Mouse (Mus musculus) natural killer cell, adult 2 months (primary cell): Measurements from ENCODE around the gene Bcam.

Source experiments
- DNase-seq, 2 experiments: peaks; one replicate each; pipeline ENCODE4 v3.0.0; 2022; ENCODE audit warnings: low spot score in 2 of 2

Gene Bcam

DNA sequence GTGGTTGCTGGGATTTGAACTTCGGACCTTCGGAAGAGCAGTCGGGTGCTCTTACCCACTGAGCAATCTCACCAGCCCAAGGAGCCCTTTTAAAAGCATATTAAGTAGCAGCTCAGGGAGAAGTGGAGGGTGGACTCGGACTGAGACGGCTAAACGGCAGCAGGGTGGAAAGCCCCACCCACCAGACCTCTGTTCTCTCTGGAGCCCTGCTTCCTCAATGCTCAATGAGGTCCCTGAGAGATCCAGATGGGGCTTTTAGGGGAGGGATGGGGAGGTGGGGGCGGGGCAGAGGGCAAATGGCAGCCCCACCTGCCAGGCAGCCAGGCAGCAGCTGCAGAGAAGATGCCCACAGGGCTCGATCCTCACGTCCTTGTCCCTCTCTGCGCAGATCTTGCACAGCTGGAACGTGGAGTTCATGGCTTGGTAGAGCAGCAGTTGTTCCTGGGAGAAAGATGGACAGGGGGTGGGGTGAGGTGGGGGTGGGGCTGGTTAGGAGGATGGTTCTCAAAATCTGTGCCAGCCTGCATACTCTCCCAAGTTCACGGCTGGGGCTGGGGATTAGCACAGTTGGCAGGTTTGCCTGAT lies 15.2 kb upstream of the Bcam start:
- DNase-seq = no peak

DNA sequence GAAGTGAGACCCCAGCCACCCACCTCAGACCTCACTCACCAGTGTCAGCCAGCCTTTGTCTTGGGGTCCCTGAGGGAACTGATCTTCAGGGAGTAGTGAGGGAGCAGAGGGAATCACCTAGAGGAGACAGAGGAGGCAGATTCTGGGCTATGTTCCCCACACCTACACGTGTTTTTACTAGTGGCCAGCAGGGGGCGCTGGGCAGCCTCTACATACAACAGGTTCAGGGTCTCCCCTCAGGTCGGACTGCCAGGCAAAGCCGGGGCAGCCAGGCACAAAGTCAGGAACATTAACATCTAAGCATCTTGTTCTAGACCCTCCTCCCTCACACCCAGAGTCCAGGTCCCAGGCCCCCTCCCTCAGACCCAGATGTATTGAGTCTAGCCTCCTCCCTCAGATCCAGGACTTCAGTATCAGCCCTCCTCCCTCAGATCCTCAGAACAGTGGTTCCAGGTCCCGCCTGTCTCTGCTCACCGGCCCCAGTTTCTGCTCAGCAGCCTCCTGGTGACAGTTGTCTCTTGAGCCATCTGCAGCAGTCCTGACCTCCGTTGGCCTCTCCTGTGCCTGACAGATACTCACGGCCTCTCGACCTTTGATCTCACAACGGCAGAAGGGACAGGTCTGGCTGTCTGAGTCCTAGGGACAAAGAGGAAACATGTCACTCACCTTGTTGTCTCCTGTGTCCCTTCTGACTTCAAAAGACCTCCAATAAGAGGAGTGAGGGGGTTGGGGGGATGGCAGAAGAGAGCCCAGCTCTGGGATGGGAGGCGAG lies 14.1 kb upstream of the Bcam start:
- DNase-seq = no peak

DNA sequence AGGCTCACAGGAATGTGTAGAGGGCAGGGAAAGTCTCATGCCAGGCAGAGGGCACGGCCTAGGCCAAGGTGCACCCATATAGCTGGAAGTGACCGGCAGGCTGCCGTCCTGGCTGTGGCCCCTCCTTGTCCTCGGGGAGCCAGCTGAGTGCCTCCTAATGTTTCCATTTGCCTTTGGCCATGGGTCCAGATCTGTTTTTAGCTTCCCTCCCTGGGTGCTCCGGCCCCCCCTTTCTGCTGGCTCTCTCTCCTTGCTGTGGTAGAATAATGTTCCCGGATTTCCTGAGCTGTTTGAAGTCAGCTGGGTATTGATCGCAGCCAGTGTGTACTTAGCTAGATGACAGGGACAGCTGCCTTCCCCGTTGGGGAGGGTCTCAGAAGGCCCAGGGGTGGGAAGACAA lies 12.8 kb upstream of the Bcam start:
- DNase-seq = no peak

DNA sequence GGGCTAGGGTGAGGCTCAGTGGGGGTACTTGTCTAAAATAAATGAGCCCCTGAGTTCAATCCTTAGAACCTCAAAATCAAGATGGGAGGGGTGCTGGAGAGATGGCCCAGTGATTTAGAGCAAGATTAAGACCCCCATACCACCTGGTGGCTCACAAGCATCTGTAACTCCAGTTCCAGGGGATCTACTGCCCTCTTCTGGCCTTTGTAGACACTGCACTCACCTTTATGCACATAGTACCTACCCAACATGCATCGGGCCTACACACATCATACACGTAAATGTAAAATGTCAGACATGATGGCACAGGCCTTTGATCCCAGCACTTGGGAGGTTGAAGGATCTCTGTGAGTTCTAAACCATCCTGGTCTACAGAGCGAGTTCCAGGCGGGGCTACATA lies 11.8 kb upstream of the Bcam start:
- DNase-seq = no peak

DNA sequence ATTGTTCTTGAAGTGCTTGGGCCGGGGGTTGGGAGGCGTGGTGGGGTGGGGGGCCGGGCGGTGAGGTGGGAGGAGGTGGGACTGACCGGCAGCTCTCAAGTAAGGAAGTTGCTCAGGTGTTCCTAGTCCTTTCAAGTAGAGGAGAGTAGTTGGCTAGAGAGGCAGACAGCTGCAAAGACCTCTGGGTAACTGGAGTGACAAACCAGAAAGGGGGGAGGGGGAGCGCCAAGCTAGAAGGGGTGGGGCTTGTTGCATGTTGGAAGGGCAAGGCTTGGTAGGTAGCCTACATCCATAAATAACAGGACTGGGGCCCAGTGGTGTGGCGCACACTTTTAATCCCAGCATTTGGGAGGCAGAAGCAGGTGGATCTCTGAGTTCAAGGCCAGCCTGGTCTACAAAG lies 10.9 kb upstream of the Bcam start:
- no peak for DNase-seq

DNA sequence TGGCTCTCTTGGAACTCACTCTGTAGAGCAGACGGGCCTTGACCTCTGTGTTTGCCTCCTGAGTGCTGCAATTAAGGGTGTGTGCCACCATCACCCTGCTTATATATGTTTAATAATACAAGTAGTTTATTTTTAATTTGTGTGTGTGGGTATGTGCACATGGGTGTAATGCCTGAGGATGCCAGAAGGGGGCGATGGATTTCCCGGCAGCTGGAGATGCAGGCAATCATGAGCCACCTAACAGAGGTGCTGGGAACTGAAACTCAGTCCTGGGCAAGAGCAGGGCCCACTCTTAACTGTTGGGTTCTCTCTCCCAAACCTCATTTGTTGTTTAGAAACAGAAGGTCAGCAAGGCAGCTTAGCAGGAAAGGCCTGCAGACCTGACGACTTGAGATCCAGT lies 9.1 kb upstream of the Bcam start:
- DNase-seq = no peak

DNA sequence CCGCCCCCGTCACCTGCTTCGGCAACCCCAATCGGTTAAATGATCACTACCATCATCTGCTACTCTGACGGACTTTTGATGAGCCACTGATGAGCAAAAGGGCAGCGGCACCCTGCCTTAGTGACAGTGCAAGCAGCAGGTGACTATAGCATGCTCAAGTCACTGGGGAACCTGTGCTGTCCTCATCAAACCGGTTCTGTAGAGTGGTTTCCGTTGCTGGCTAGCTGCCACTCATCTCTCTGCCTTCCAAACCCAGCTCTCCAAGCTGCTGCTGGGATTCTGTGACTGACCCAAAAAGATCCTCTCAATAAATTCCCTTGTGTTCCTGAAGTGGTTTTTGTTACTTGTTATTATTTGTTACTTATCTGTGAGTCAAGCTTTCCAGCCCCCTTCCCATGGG lies 7.8 kb upstream of the Bcam start:
- no peak for DNase-seq

DNA sequence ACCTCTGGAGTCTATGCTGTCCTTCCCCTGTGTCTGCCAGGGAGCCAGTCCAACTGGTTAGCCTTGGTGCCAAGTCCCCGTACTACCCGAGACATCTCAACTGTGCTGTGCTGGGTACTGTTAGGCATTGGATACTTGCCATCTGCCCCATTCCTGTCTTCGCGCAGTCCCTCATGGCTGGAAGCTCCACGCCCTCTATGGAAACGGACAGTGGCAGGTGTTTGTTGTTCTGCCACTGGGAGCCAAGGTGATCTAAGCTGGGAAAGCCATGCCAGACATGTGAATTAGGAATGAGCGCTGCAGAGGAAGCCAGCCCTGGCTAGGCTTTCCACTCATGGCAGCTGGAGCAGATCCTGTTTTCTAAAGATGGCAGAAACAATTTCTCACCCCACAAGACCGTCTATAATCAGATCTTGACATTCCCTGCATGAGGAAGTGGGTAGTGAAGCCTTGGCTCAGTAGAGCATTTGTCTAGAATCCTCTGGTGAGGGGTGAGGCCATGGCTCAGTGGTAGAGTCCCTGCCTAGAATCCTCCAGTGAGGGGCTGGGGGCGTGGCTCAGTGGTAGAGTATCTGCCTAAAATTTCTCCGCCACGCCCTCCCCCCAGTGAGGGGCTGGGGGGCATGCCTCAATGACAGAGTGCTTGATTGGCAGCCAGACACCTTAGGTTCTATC lies 6.4 kb upstream of the Bcam start:
- DNase-seq = no peak

DNA sequence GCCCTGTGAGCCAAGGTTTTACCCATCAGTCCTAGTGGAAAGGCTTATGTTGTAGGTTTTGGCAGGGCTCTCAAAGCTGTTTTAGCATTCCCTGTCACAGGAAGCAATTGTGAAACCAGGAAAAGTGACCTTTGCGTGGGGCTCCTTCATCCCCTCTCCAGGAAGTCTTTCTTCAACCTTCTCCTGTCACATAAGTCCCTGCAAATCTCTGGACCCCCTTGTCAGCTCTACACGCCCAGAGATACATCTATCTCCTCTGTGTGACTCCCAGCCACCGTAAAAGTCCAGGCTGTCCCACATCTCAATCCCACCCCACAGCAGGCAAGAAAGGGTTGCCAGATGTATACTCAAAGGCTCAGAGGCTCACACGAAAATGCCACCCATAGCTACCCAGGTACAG lies 866 bp upstream of the Bcam start:
- DNase-seq = no peak

DNA sequence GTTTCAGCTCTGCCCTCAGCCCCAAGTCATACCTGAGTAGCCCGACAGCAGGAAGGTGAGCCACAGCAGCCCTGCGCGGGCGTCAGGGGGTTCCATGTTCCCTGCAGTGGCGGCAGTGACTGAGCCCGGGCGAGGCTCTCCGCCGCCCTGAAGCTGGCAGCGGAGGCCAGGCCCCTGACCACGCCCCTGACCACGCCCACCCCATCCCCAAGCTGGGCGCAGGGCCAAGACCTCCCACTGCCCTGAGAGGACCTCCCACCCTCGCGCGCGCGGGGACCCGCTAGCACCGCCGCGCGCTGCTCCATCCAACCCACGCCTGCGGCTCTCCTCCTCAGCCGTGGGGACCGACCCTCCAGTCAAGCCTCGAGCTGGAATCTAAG lies 451 bp downstream of the Bcam start:
- DNase-seq = peak in 1 of 2 experiments; percentile 32

DNA sequence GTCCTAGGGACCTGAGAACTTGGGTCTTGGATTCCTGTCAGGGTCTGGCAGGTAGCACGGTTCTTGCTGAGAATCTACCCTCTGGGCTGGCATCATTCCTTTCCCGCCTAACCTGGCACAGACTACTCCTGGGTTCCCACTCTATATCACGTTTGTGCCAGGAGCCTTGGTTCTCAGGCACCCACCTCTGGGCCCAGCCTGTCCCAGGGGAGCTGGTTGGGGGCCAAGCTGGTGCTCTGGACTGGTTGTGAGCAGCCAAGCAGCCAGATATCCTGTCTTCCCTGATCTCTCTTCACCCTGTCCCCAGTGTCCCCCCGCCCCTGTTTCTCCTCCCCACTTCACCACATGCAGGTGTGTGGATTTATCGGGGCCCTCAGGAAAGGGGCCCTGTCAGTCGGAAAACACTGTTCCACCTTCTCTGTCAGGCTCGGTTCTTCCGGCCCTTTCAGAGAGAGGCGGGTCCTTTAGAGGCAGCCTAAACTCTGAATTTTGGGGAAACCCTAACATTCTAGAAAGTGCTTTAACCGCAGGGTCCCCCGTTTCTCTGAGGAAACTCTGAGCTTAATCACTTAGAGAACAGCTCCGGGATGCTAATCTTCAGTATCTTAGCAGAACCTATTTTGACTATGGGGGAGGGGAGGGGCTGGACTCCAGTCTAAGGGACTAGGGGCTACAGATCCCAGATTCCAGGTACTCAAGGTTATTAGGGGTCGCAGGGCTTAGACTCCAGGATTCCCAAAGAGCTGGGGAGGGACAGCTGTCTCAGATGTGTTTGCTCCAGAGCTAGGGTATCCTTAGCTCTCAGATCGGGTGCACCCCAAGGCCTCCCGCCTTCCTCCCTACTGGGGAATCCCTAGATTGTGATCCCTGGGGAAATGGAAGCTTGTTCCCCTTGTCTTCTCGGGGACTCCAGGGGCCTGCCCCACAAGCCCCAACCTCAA lies 1.1 kb downstream of the Bcam start:
- no peak for DNase-seq

DNA sequence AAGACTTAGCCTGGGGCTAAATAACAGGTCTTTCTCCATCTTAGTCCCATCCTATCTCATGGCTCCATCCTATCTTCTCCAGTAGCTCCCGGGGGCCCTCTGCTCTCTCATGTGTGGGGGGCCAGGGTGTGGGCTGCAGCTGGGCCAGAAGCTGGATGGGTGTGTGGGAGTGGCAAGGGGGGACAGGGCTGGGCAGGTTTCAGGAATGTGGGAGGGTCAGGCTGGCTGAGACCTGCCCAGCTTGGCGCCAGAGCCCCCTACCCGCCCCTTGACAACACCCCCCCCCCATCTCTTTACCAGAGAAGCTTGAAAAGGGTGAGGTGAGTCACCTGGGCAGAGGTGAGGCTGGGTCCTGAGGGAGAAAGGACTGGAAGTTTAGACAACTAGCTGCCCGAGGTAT lies 1.8 kb downstream of the Bcam start:
- no peak for DNase-seq

DNA sequence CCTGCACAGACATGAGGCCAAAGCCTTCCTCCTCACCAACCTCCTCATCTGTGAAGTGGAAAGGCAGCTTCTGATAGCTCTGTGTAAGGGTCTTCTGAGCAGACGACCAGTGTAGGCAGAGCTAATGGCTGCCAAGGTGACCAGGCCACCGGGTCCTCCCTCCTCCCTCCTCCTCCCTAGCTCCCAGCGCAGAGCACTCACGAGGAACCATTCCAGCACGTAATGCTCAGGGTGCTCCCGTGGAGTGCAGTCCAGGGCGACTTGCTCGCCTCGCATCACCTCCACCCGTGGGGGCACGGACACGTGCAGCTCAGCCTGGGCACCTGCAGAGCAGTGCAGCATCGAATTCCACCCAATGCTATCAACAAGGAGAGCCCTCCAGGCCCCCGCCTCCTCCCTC lies 2.6 kb downstream of the Bcam start:
- no peak for DNase-seq

DNA sequence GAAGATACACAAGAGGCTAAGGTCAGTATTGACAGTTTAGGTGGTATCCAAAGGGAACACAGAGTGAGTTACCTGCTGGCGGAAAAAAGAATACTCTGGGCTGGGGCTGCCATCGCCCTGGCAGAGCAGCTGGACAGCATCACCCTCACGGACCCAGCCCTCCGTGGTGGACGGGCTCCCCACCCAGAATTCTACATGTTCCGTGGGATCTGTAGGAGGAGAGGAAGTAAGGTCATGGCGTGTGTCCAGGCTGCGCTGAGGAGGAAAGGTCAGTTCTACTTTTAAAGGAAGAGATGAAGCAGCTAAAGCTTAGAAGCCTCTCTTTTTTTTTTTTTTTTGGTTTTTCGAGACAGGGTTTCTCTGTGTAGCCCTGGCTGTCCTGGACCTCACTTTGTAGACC lies 6.2 kb downstream of the Bcam start:
- DNase-seq = no peak

DNA sequence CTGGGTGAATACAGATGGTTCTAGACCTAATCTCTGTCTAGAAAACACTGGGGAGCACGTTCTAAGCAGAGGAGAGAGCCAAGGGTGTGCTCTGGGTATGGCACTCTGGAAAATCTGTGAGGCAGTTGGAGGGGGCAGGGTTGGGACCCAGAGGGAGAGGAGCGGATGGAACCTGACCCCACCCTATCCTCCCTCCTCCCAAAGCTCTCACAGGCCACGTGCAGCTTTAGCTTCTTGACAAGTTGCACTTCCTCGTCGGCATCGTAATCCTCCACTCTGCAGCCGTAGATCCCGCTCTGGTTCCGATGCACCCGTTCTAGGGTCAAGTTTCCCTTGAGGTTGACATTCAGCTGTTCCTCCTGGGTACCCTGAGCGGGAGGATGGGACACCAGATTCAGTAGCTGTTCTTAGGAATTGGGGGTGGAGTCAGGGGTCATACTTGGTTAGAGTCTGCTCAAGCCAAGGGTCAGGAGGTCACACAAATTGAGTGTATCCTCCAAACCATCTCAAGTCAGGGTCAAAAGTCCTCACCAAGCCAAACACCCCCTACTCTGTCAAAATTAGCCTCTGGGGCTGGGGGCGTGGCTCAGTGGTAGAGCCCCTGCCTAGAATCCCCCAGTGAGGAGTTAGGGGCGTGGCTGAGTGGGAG lies 6.9 kb downstream of the Bcam start:
- no peak for DNase-seq

DNA sequence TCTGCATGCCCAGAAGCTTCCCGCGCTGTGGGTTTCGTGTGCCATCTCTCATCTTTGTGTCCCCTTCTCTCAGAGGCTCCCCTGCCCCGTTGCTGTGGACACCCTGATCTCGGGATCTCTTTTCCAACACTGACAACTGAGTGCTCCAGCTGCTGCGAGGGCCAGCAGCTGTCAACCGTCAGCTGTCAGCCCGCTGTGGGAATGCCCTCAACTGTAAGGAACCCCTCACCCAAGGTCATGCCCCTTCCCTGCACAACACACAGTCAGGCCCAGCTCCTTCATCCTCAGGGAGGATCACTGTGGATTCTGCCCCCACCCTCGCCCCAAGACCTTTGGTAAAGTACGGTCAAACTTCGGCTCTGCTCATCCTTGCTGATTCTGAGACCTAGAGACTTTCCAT lies 8.5 kb downstream of the Bcam start:
- DNase-seq = no peak

DNA sequence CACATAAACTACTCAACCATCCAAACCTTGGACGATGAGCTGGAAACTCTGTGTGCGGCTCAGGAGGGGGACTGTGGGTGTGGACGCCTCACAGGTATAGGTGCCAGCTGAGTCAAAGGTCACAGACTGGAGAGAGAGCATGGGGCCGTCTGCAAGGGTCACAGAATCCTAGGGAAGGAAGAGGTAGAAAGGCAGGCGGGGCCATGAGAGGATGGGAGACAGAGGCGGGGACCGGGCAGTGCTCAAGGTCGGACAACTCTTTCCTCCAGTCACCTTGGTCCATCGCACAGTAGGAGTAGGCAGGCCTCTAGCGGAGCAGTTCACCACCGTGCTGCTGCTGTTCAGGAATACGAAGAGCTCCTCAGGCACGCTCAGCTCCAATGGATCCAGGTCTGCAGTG lies 10.8 kb downstream of the Bcam start:
- no peak for DNase-seq

DNA sequence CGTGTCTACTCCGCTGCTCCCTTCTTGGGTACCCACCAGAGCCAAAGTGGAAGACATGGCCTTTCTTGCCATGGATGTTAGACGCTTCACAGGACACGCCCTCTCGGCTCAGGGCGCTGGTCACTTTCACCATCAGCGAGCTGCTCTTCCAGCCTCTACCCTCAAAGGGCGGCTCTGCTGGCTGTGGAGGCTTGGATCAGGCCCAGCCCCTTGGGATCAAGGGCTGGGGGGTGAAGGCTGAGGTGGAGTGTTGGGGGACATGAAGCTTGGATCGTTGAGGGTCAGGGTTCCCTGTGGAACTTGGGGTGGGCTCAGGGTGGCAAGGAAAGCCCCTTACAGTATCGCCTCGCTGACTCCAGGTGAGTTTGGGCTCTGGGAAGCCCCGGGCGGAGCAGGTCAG lies 12.2 kb downstream of the Bcam start:
- no peak for DNase-seq

DNA sequence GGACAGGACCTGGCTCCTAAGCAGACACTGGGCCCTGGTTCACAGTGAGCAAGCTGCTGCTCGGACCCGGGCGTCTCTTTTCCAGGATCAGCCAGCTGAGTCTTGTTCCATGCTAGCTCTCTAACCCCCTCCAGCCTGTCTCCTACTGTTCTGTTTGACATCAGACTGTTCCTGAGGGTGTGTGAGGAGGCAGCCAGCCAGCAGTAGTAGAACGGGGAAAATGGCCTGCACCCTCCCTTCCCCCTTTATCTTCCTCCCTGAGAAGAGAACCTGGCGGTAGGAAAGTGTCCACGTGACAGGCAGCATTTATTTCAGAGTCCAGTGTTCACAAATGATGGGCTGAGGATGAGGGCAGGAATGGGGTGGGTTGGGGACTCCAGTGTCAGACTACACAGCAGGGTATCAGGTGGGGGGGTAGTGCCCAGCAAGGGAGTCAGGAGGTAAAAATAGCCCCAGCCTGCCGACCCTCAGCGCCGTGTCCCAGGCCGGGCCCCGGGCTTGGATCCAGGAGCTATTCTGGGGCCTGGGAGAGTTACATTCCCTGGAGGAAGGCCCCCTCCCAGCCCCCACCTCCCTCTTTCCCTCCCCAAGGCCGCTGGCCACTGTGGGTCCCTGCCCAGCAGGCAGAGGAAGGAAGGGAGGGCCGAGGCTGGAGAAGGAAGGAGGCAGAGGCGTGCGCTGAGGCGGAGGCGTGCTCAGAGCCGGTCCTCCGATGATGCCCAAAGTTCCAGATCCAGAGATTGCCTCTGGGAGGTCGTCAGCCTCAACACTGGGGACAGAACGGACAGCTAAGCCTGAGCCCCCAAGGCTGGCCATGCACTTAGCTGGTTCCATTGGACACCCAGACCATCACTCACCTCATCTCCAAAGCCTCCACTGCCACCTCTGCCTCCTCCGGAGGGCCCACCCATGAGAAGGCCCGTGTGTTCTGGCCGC lies 14.7 kb downstream of the Bcam start:
- DNase-seq = no peak

DNA sequence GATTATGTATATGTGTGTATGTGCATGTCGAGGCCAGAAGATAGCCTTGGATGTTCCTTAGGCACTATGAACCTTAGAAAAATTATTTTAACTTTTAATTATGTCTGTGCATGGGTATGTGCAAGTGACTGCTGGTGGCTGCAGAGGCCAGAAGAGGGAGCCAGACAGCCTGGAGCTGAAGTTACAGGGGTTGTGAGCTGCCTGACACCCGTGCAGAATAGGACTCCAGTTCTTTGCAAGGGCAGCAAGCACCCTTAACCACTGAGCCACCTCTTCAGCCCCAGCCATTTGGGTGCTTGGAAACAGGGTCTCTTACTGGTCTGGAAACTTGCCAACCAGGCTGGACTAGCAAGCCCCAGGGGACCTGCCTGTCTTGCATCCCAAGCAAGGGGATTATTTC lies 15.8 kb downstream of the Bcam start:
- no peak for DNase-seq

DNA sequence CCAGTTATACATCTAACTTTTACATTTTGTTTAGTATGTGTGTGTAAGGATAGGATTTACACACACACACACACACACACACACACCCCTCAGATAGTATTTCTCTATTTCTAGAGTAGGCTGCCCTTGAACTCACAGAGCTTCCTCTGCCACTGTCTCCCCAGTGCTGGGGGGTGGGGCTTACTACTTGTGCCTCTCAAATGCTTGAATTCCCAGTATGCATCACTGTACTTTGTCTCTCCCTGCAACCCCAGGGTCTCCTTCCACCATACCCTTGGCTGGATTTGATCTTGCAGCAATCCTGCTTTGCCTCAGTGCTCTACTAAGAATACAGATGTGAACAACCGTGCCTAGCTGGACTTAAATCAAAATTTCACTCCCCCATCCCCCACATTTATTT lies 16.8 kb downstream of the Bcam start:
- no peak for DNase-seq
